Mouse (Mus musculus) thymus, adult 2 months (tissue): ENCODE results near the gene Cyth1. TPM values are rescaled to one million over a fixed set of nuclear protein-coding genes. Genes with fewer than 3 reads are reported as not detected.

Experiments
- DNase-seq: peaks from one replicate; pipeline ENCODE4 v3.0.0; 2021
- H3K27ac ChIP-seq: fragments of 200-500 bp; 2 replicates; pipeline ENCODE4 v1.5.1; 2012; ENCODE audit warnings: low read length, control low read depth; ENCODE audit not compliant: control insufficient read depth, insufficient read depth
- H3K27me3 ChIP-seq: fragments of 200-500 bp; 2 replicates; pipeline ENCODE4 v1.6.1; 2012; ENCODE audit warnings: mild to moderate bottlenecking, low read length, moderate library complexity, mixed read lengths; ENCODE audit not compliant: control insufficient read depth, insufficient read depth
- H3K36me3 ChIP-seq: fragments of 200-500 bp; 2 replicates; pipeline ENCODE4 v1.6.1; 2012; ENCODE audit warnings: mild to moderate bottlenecking, low read length, moderate library complexity; ENCODE audit not compliant: control insufficient read depth, insufficient read depth
- H3K4me1 ChIP-seq: fragments of 200-500 bp; replicated peaks from 2 replicates; pipeline ENCODE4 v1.6.1; 2012; ENCODE audit warnings: low read length; ENCODE audit not compliant: control insufficient read depth, insufficient read depth
- H3K4me3 ChIP-seq: fragments of 200-500 bp; 2 replicates; pipeline ENCODE4 v1.5.1; 2012; ENCODE audit warnings: mild to moderate bottlenecking, low read length, control low read depth, moderate library complexity; ENCODE audit not compliant: control insufficient read depth, insufficient read depth
- CTCF ChIP-seq: fragments of 200-500 bp; IDR thresholded peaks from 2 replicates; pipeline ENCODE4 v1.5.1; 2012; ENCODE audit warnings: mild to moderate bottlenecking, control low read depth, low read length, moderate library complexity, borderline replicate concordance; ENCODE audit not compliant: control insufficient read depth, poor library complexity, insufficient read depth; ENCODE audit errors: extremely low read depth
- POLR2A ChIP-seq: fragments of 200-500 bp; IDR thresholded peaks from 2 replicates; pipeline ENCODE4 v1.6.1; 2012; ENCODE audit warnings: mild to moderate bottlenecking, low read length, control low read depth, moderate library complexity; ENCODE audit not compliant: control insufficient read depth, poor library complexity, insufficient read depth; ENCODE audit errors: extremely low read depth
- WGBS: fragments of 180-500 bp; shearing (Covaris S2); methylation state at CpG from one replicate; pipeline ENCODE4 v1.1.7; 2018; 5-methylcytosine and 5-hydroxymethylcytosine counted together
- polyA plus RNA-seq: library from polyadenylated mRNA; depleted of rRNA; stranded (reverse); fragments of >200 nt; gene quantifications from 2 replicates; pipeline ENCODE4 v1.2.3, GENCODE M21; 2012

Gene Cyth1
- polyA plus RNA-seq, 1 experiment: 66.7 TPM

- WGBS: 60% methylated on average over 9 of the region's 9 CpGs
Observed at GRCm38 (mm10) chr11:118095004-118095403, 153.4 kb downstream of the Cyth1 start.

GRCm38 (mm10) chr11:118091002-118091670 lies 157.3 kb downstream of the Cyth1 start:
- no peak for DNase-seq
- no peaks in the 10 kb centered on the region for H3K36me3 ChIP-seq
- H3K27me3 ChIP-seq: no peaks in the 10 kb centered on the region
- WGBS: 90% methylated on average over 23 of the region's 23 CpGs
- TF ChIP-seq CTCF: peak; percentile 10; the same call in 1 of the 2 replicates
- TF ChIP-seq POLR2A: no peak
- H3K4me1 ChIP-seq: peaks cover 17% of the 10 kb centered on the region
- H3K27ac ChIP-seq: no peak overlapping the region
- H3K4me3 ChIP-seq: no peak overlapping the region

More at GRCm38 (mm10) chr11:118095004-118095403, 153.4 kb downstream of the Cyth1 start:
- H3K4me1 ChIP-seq: peaks cover 11% of the 10 kb centered on the region
- DNase-seq: no peak
- no peak for TF ChIP-seq POLR2A
- no peak for TF ChIP-seq CTCF
- no peaks in the 10 kb centered on the region for H3K27me3 ChIP-seq
- H3K36me3 ChIP-seq: no peaks in the 10 kb centered on the region
- H3K4me3 ChIP-seq: no peak overlapping the region
- H3K27ac ChIP-seq: no peak overlapping the region

DNA sequence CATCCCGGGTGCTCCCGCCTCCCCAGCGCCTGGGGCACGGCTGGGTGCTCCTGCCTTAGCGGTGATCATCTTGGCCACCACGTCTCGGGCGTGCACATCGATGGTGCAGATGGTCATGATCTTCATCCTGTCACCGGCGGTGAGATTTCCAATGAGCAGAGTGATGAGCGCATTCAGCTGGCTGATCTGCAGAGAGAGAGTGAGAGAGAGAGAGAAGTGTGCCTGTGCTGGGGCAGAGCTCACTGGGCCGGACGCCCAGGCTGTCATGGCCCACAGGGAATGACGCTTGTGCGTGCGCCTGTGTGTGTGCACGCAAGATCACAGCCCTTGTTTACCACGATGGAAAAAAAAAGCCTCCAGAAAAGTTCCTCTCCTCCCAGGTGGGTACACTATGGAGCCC lies 159.5 kb downstream of the Cyth1 start:
- WGBS: 83% methylated on average over 19 of the region's 19 CpGs
- Histone ChIP-seq H3K36me3 (no peaks in the 10 kb centered on the region), H3K4me3 (no peak overlapping the region), H3K27ac (no peak overlapping the region), H3K4me1 (peaks cover 36% of the 10 kb centered on the region), H3K27me3 (no peaks in the 10 kb centered on the region)
- DNase-seq: no peak
- TF ChIP-seq CTCF (no peak), POLR2A (no peak)

DNA sequence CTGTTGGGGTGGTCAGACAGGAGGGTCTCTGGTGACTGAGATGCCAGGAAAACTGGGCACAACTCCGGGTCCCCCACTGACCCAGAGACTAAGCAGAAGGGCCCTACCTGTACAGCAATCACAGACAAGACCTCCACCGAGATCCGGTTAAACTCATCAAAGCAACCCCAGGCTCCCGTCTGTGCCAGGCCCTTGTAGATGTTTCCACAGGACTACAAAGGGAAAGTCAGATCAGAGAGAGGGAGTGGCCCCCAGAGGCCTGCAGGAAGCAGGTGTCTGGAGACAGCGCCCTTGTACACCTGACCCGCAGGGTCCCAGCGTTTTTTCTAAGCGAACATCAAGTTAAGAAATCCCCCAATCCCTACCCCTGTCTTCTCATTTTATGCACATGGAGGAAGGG lies 162.4 kb downstream of the Cyth1 start:
- 15% methylated on average over 8 of the region's 8 CpGs for WGBS
- DNase-seq: peak; percentile 36
- Histone ChIP-seq H3K27me3 (no peaks in the 10 kb centered on the region), H3K36me3 (no peaks in the 10 kb centered on the region), H3K4me1 (peaks cover 39% of the 10 kb centered on the region), H3K4me3 (no peak overlapping the region), H3K27ac (no peak overlapping the region)
- TF ChIP-seq POLR2A (no peak), CTCF (no peak)

DNA sequence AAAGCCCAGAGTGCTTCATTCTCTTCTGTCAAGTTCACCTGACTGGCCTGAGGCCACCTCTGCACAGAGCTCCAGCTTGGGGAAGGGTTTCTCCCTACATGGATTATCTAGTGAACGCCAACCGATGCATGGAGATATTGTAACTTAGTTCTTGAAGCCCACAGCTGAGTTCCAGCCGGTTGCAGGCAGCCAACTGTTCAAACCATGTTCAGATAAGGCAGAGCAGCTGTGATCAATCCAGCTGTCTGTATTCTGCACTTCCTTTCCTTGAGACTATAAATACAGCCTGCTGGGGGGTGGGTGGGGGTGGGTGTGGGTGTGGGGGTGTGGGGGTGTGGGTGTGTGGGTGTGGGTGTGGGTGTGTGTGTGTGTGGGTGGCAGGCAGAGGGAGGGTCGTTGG lies 163.2 kb downstream of the Cyth1 start:
- H3K4me3 ChIP-seq: no peak overlapping the region
- no peaks in the 10 kb centered on the region for H3K27me3 ChIP-seq
- H3K4me1 ChIP-seq: peaks cover 47% of the 10 kb centered on the region
- H3K36me3 ChIP-seq: no peaks in the 10 kb centered on the region
- WGBS: 3% methylated on average over 4 of the region's 4 CpGs
- H3K27ac ChIP-seq: peak overlapping the region; percentile 79
- no peak for TF ChIP-seq POLR2A
- no peak for TF ChIP-seq CTCF
- peak; percentile 34 for DNase-seq

- TF ChIP-seq POLR2A (no peak), CTCF (no peak)
- DNase-seq: peak; percentile 23
- Histone ChIP-seq H3K27me3 (no peaks in the 10 kb centered on the region), H3K4me1 (peaks cover 51% of the 10 kb centered on the region), H3K27ac (no peak overlapping the region), H3K4me3 (no peak overlapping the region), H3K36me3 (no peaks in the 10 kb centered on the region)
- 79% methylated on average over 3 of the region's 3 CpGs for WGBS
Observed at GRCm38 (mm10) chr11:118084266-118084665, 164.1 kb downstream of the Cyth1 start.

GRCm38 (mm10) chr11:118083811-118084210 lies 164.6 kb downstream of the Cyth1 start:
- Histone ChIP-seq H3K36me3 (no peaks in the 10 kb centered on the region), H3K4me3 (no peak overlapping the region), H3K4me1 (peaks cover 51% of the 10 kb centered on the region), H3K27me3 (no peaks in the 10 kb centered on the region), H3K27ac (no peak overlapping the region)
- 14% methylated on average over 6 of the region's 6 CpGs for WGBS
- TF ChIP-seq CTCF (peak; percentile 59; the same call in 1 of the 2 replicates), POLR2A (no peak)
- DNase-seq: peak; percentile 72
